ENCODE assay signal across 8 mouse cellular contexts in the genomic region with DNA sequence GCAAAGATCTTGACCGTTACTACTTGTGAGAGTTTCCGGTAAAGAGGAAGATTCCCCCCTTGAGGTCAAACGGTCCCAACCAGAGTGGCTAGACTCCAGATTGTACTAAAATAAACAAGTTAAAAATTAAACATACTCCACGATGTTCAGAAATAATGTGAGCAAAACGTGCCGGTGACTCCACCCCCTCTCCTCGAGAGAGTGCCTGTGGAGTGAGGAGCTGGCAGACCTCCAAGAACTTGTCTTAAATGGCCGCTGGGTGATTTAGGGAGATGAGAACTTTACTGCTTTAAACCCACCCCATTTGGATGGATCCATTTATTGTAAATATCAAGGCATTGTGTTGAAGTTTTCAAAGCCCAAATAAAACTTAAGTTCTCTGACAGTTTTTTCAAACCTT. TPM values are rescaled to one million over a fixed set of nuclear protein-coding genes. Genes with fewer than 3 reads are reported as not detected.
DNase-seq lines count a peak whose midpoint lies in the region; ATAC-seq lines count a peak whose summit lies in the region.

No protein-coding gene starts in this region.

- H3K27ac ChIP-seq in intestine, embryonic 15.5 days: no peak overlapping the region
- H3K27ac ChIP-seq in lung, embryonic 15.5 days: peak overlapping the region; percentile 60; the same call in 1 of the 2 replicates

- 7% methylated on average over 8 of the region's 8 CpGs for WGBS in intestine, embryonic 15.5 days
- under 1% methylated on average over 8 of the region's 8 CpGs for WGBS in lung, embryonic 15.5 days

- peak; percentile 66 for DNase-seq in embryo, embryonic 11 days
- no peak for DNase-seq in embryo, embryonic 9.5 days (ENCODE audit: extremely low spot score)
- peak; percentile 72 for DNase-seq in urinary bladder, postnatal 14 days (ENCODE audit: low spot score)
- DNase-seq in urinary bladder, postnatal 10 days (ENCODE audit: low spot score): no peak
- no peak for DNase-seq in cerebellum, adult 11 months

- no peaks in the 10 kb centered on the region for H3K27me3 ChIP-seq in intestine, embryonic 15.5 days (replicated peaks)
- H3K27me3 ChIP-seq in lung, embryonic 15.5 days: no peaks in the 10 kb centered on the region

- no peak overlapping the region for H3K4me3 ChIP-seq in intestine, embryonic 15.5 days (replicated peaks)
- H3K4me3 ChIP-seq in lung, embryonic 15.5 days: no peak overlapping the region

- no peaks in the 10 kb centered on the region for H3K36me3 ChIP-seq in intestine, embryonic 15.5 days
- H3K36me3 ChIP-seq in lung, embryonic 15.5 days: no peaks in the 10 kb centered on the region

- H3K9ac ChIP-seq in intestine, embryonic 15.5 days: no peak overlapping the region
- no peak overlapping the region for H3K9ac ChIP-seq in lung, embryonic 15.5 days

- no peaks in the 10 kb centered on the region for H3K9me3 ChIP-seq in intestine, embryonic 15.5 days
- H3K9me3 ChIP-seq in lung, embryonic 15.5 days: no peaks in the 10 kb centered on the region

- ATAC-seq in intestine, embryonic 15.5 days: peak; percentile 94
- ATAC-seq in lung, embryonic 15.5 days (ENCODE audit: borderline replicate concordance, extremely low read depth, low FRiP score, low TSS enrichment): peak; percentile 87
- no peak for ATAC-seq in activated CD4-positive, CD25-positive, alpha-beta regulatory T cell, adult 4 months

- 0 out of 2 replicates have a peak, but pooled peaks cover 7% of the 10 kb centered on the region for H3K4me1 ChIP-seq in intestine, embryonic 15.5 days (replicated peaks)
- peaks cover 16% of the 10 kb centered on the region for H3K4me1 ChIP-seq in lung, embryonic 15.5 days

- H3K4me2 ChIP-seq in intestine, embryonic 15.5 days (replicated peaks): peak overlapping the region; percentile 22; the same call in 1 of the 2 replicates
- no peak overlapping the region for H3K4me2 ChIP-seq in lung, embryonic 15.5 days

RNA-seq across cellular contexts. Expression of a gene that starts 42.4 kb away (rescaled TPM):
- 20.6 and 22.3 TPM in 2 replicates for polyA plus RNA-seq in intestine, embryonic 15.5 days (2015; fragmentation: Nextera tagmentation; extraction: Ambion mirVana)
- 7.9 and 9.5 TPM in 2 replicates for polyA plus RNA-seq in lung, embryonic 15.5 days (2015; fragmentation: Nextera tagmentation; extraction: Ambion mirVana)
- under 1 TPM; 0.22 to 0.44 TPM for polyA plus RNA-seq in activated CD4-positive, CD25-positive, alpha-beta regulatory T cell, adult 4 months (2017; shearing (Covaris generic))

Comparison
In these comparisons a context has a peak if more than half of its experiments do, and no peak if none do; other contexts are left out.
1. DNase-seq: peak in embryo, embryonic 11 days (single experiment) and urinary bladder, postnatal 14 days (single experiment); none in embryo, embryonic 9.5 days (single experiment), urinary bladder, postnatal 10 days (single experiment) and cerebellum, adult 11 months (single experiment).